Comparison of ENCODE assay signal across 9 mouse cellular contexts in the genomic region with DNA sequence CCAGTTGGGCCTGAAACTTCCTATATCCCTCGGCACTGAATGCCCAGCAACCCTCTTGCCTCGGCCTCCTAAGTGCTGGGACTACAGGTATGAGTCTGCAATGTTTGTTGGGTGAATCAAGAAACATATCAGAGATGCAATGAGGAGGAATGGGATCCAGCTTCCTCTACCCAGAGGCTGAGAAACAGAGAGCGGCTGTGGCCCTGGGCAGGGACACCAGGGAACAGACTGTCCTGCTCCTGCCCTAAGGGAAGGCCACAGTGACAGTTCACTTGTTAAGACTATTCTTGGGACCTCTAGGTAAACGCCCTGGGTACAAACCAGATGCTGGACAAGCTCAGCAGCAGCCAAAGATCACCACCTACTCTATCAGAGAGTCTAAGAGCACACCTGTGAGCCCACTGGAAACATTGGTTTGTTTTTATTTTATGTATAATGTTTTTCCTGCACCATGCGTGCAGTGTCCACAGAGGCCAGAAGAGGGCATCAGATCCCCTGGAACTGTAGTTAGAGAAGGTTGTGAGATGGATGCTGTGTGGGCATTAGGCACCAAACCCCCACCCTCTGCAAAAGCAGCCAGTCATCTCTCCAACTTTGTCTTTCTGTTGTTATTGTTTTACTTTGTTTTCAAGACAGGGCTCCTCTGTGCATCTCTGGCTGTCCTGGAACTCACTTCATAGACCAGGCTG. TPM values are rescaled to one million over a fixed set of nuclear protein-coding genes. Genes with fewer than 3 reads are reported as not detected.
DNase-seq lines count a peak whose midpoint lies in the region; ATAC-seq and TF ChIP-seq lines count a peak whose summit lies in the region.
"Had no signal": no experiment of that assay in that cellular context is flagged by ENCODE, and none has a peak within 500 bp of the region (broad histone marks: within the 10 kb centered on the region; RNA-seq: fewer than 3 reads in every experiment).

No protein-coding gene starts in this region.

- no peaks in the 10 kb centered on the region for H3K36me3 ChIP-seq in testis, adult 2 months (ENCODE audit: control insufficient read depth, insufficient read depth, low read length)
- H3K36me3 ChIP-seq in limb, embryonic 11.5 days (ENCODE audit: control insufficient read depth, insufficient read depth, low read length) = no peaks in the 10 kb centered on the region; the same call in 1 of the 2 replicates

- H3K27ac ChIP-seq in testis, adult 2 months (ENCODE audit: control insufficient read depth, insufficient read depth, low read depth, low read length) = no peak overlapping the region
- H3K27ac ChIP-seq in limb, embryonic 11.5 days (replicated peaks; ENCODE audit: low read depth, low read length) = no peak overlapping the region

- 63% methylated on average over 5 of the region's 5 CpGs for WGBS in limb, embryonic 11.5 days

- peak; percentile 88 for DNase-seq in heart, adult 11 months
- no peak for DNase-seq in heart, adult 9 months (ENCODE audit: low spot score in 2 of 2)
- DNase-seq in testis, postnatal 14 days (ENCODE audit: low spot score) = no peak
- DNase-seq in limb, embryonic 11.5 days (ENCODE audit: low spot score) = peak; percentile 57
- DNase-seq in spleen, adult 18-20 months = peak; percentile 26 to 67

- no peak overlapping the region for H3K4me3 ChIP-seq in testis, adult 2 months (ENCODE audit: control insufficient read depth, low read depth, low read length)
- H3K4me3 ChIP-seq in limb, embryonic 11.5 days (ENCODE audit: low read depth, low read length) = no peak overlapping the region
- H3K4me3 ChIP-seq: myocyte had no signal

- no peaks in the 10 kb centered on the region for H3K9me3 ChIP-seq in limb, embryonic 11.5 days (ENCODE audit: control insufficient read depth, low read length)

- no peak overlapping the region for H3K9ac ChIP-seq in limb, embryonic 11.5 days (ENCODE audit: low read length)

- TF ChIP-seq CTCF in testis, adult 2 months (IDR thresholded peaks at IDR 0.05; ENCODE audit: control insufficient read depth, insufficient read depth, insufficient replicate concordance, low read depth, low read length) = peak; percentile 19; the same call in 1 of the 2 replicates

- TF ChIP-seq POLR2A in testis, adult 2 months (IDR thresholded peaks at IDR 0.05; ENCODE audit: control insufficient read depth, low read depth, low read length) = no peak

- H3K4me1 ChIP-seq in testis, adult 2 months (ENCODE audit: control insufficient read depth, insufficient read depth, low read length) = no peaks in the 10 kb centered on the region
- H3K4me1 ChIP-seq in limb, embryonic 11.5 days (ENCODE audit: control insufficient read depth, insufficient read depth, low read length) = peaks cover 4% of the 10 kb centered on the region

- H3K27me3 ChIP-seq in testis, adult 2 months (ENCODE audit: control insufficient read depth, insufficient read depth, low read length) = no peaks in the 10 kb centered on the region
- H3K27me3 ChIP-seq in limb, embryonic 11.5 days (ENCODE audit: control insufficient read depth, insufficient read depth, low read length) = no peaks in the 10 kb centered on the region

- no peak overlapping the region for H3K4me2 ChIP-seq in limb, embryonic 11.5 days (ENCODE audit: low read depth, severe bottlenecking)

- 0 out of 2 replicates have a peak, but pooled peaks have one; percentile 24 for ATAC-seq in common myeloid progenitor, adult 5-6 weeks (replicated peaks; ENCODE audit: low read depth, poor library complexity, severe bottlenecking)
- ATAC-seq in limb, embryonic 11.5 days (ENCODE audit: insufficient number of reproducible peaks, low FRiP score, low TSS enrichment, low read depth) = no peak
- ATAC-seq in erythroblast, adult 5-6 weeks (replicated peaks; ENCODE audit: low FRiP score, poor library complexity, severe bottlenecking) = no peak

RNA-seq across cellular contexts. Expression of a gene that starts 29.3 kb away (rescaled TPM):
- polyA plus RNA-seq in testis, adult 2 months (2012; rRNA removed) = 13.0 and 145 TPM in 2 replicates
- 0.23 and 0.29 TPM in 2 replicates for total RNA-seq in common myeloid progenitor, adult 5-6 weeks (2017)
- 48.2 and 49.9 TPM in 2 replicates for polyA plus RNA-seq in limb, embryonic 11.5 days (2014; fragmentation: Nextera tagmentation; extraction: Ambion mirVana)
- total RNA-seq in erythroblast, adult 5-6 weeks (2015; ENCODE audit: low replicate concordance) = 20.9 and 32.1 TPM in 2 replicates
- 0.84 and 1.8 TPM in 2 replicates for total RNA-seq in erythroblast, adult 5-6 weeks (2017; ENCODE audit: low replicate concordance)

RNA-seq across cellular contexts. Expression of a gene that starts 31.2 kb away (rescaled TPM):
- polyA plus RNA-seq in testis, adult 2 months (2012; rRNA removed) = 5.4 and 7.2 TPM in 2 replicates
- 14.9 and 20.2 TPM in 2 replicates for total RNA-seq in common myeloid progenitor, adult 5-6 weeks (2017)
- polyA plus RNA-seq in limb, embryonic 11.5 days (2014; fragmentation: Nextera tagmentation; extraction: Ambion mirVana) = 13.3 and 13.4 TPM in 2 replicates
- total RNA-seq in erythroblast, adult 5-6 weeks (2015; ENCODE audit: low replicate concordance) = 13.6 and 13.8 TPM in 2 replicates
- total RNA-seq in erythroblast, adult 5-6 weeks (2017; ENCODE audit: low replicate concordance) = 20.5 and 25.6 TPM in 2 replicates

Comparison
In these comparisons a context has a peak if more than half of its experiments do, and no peak if none do; other contexts are left out.
1. DNase-seq: peak in heart, adult 11 months (single experiment), limb, embryonic 11.5 days (single experiment) and spleen, adult 18-20 months (2 of 2); none in heart, adult 9 months (0 of 2) and testis, postnatal 14 days (single experiment).